Mouse (Mus musculus): Measurements from ENCODE around the gene Enpep. TPM values are rescaled to one million over a fixed set of nuclear protein-coding genes. Genes with fewer than 3 reads are reported as not detected.

Gene Enpep
- total and polyA plus RNA-seq, 2 experiments from 2014 or later, result 8.3 to 8.4 TPM

- WGBS, result 93% methylated on average over 8 of the region's 8 CpGs
- Histone ChIP-seq H3K36me3 (replicated peaks; ENCODE audit: control insufficient read depth, insufficient read depth, low read length) (no peaks in the 10 kb centered on the region), H3K27me3 (ENCODE audit: control insufficient read depth, insufficient read depth, low read length) (no peaks in the 10 kb centered on the region), H3K9me3 (replicated peaks; ENCODE audit: control insufficient read depth, low read length) (no peaks in the 10 kb centered on the region), H3K4me2 (ENCODE audit: low read depth, low read length) (no peak overlapping the region), H3K4me3 (ENCODE audit: low read depth, low read length) (no peak overlapping the region), H3K4me1 (ENCODE audit: control insufficient read depth, insufficient read depth) (no peaks in the 10 kb centered on the region), H3K9ac (replicated peaks; ENCODE audit: low read depth, low read length) (no peak overlapping the region), H3K27ac (ENCODE audit: low read depth) (no peak overlapping the region)
- TF ChIP-seq EP300 (IDR thresholded peaks at IDR 0.05; ENCODE audit: low read depth), result no peak
- TF ChIP-seq CTCF (IDR thresholded peaks at IDR 0.05; ENCODE audit: low read depth), result no peak
- no peak for DNase-seq (ENCODE audit: low spot score)
- ATAC-seq (ENCODE audit: insufficient read depth, low read depth), result no peak
Observed at GRCm38 (mm10) chr3:129312511-129312910, 20.0 kb downstream of the Enpep start.

- ATAC-seq (ENCODE audit: insufficient read depth, low read depth) (no peak), DNase-seq (ENCODE audit: low spot score) (no peak)
- no peak overlapping the region for H3K9ac ChIP-seq (replicated peaks; ENCODE audit: low read depth, low read length)
- H3K4me1 ChIP-seq (ENCODE audit: control insufficient read depth, insufficient read depth), result no peaks in the 10 kb centered on the region
- TF ChIP-seq CTCF (IDR thresholded peaks at IDR 0.05; ENCODE audit: low read depth), result no peak
- WGBS, result 84% methylated on average over 8 of the region's 8 CpGs
- H3K9me3 ChIP-seq (replicated peaks; ENCODE audit: control insufficient read depth, low read length), result no peaks in the 10 kb centered on the region
- H3K27me3 ChIP-seq (ENCODE audit: control insufficient read depth, insufficient read depth, low read length), result no peaks in the 10 kb centered on the region
- H3K36me3 ChIP-seq (replicated peaks; ENCODE audit: control insufficient read depth, insufficient read depth, low read length), result no peaks in the 10 kb centered on the region
- H3K4me3 ChIP-seq (ENCODE audit: low read depth, low read length), result no peak overlapping the region
- H3K4me2 ChIP-seq (ENCODE audit: low read depth, low read length), result no peak overlapping the region
- H3K27ac ChIP-seq (ENCODE audit: low read depth), result no peak overlapping the region
Observed at GRCm38 (mm10) chr3:129311951-129312350, 20.6 kb downstream of the Enpep start.

- TF ChIP-seq CTCF (IDR thresholded peaks at IDR 0.05; ENCODE audit: low read depth) (no peak), EP300 (IDR thresholded peaks at IDR 0.05; ENCODE audit: low read depth) (no peak)
- 57% methylated on average over 5 of the region's 5 CpGs for WGBS
- H3K27ac ChIP-seq (ENCODE audit: low read depth), result no peak overlapping the region
- H3K27me3 ChIP-seq (ENCODE audit: control insufficient read depth, insufficient read depth, low read length), result no peaks in the 10 kb centered on the region
- H3K4me3 ChIP-seq (ENCODE audit: low read depth, low read length), result no peak overlapping the region
- no peaks in the 10 kb centered on the region for H3K4me1 ChIP-seq (ENCODE audit: control insufficient read depth, insufficient read depth)
- H3K9me3 ChIP-seq (replicated peaks; ENCODE audit: control insufficient read depth, low read length), result no peaks in the 10 kb centered on the region
- H3K9ac ChIP-seq (replicated peaks; ENCODE audit: low read depth, low read length), result no peak overlapping the region
- no peaks in the 10 kb centered on the region for H3K36me3 ChIP-seq (replicated peaks; ENCODE audit: control insufficient read depth, insufficient read depth, low read length)
- ATAC-seq (ENCODE audit: insufficient read depth, low read depth) (no peak), DNase-seq (ENCODE audit: low spot score) (no peak)
- H3K4me2 ChIP-seq (ENCODE audit: low read depth, low read length), result no peak overlapping the region
Observed at GRCm38 (mm10) chr3:129309926-129310325, 22.6 kb downstream of the Enpep start.

GRCm38 (mm10) chr3:129308876-129309275 is 23.6 kb downstream of the Enpep start:
- H3K9ac ChIP-seq (replicated peaks; ENCODE audit: low read depth, low read length), result no peak overlapping the region
- no peak for DNase-seq (ENCODE audit: low spot score)
- H3K27me3 ChIP-seq (ENCODE audit: control insufficient read depth, insufficient read depth, low read length), result no peaks in the 10 kb centered on the region
- no peaks in the 10 kb centered on the region for H3K9me3 ChIP-seq (replicated peaks; ENCODE audit: control insufficient read depth, low read length)
- H3K4me1 ChIP-seq (ENCODE audit: control insufficient read depth, insufficient read depth), result no peaks in the 10 kb centered on the region
- WGBS, result 64% methylated on average over 9 of the region's 9 CpGs
- H3K4me2 ChIP-seq (ENCODE audit: low read depth, low read length), result no peak overlapping the region
- no peak overlapping the region for H3K27ac ChIP-seq (ENCODE audit: low read depth)
- H3K36me3 ChIP-seq (replicated peaks; ENCODE audit: control insufficient read depth, insufficient read depth, low read length), result no peaks in the 10 kb centered on the region
- H3K4me3 ChIP-seq (ENCODE audit: low read depth, low read length), result no peak overlapping the region
- TF ChIP-seq EP300 (IDR thresholded peaks at IDR 0.05; ENCODE audit: low read depth), result no peak
- peak; percentile 24; the same call in 1 of the 2 replicates for TF ChIP-seq CTCF (IDR thresholded peaks at IDR 0.05; ENCODE audit: low read depth)
- ATAC-seq (ENCODE audit: insufficient read depth, low read depth), result no peak

GRCm38 (mm10) chr3:129308102-129308752 is 24.3 kb downstream of the Enpep start:
- TF ChIP-seq CTCF (IDR thresholded peaks at IDR 0.05; ENCODE audit: low read depth), result peak; percentile 63
- no peak for TF ChIP-seq EP300 (IDR thresholded peaks at IDR 0.05; ENCODE audit: low read depth)
- no peak overlapping the region for H3K9ac ChIP-seq (replicated peaks; ENCODE audit: low read depth, low read length)
- H3K9me3 ChIP-seq (replicated peaks; ENCODE audit: control insufficient read depth, low read length), result no peaks in the 10 kb centered on the region
- no peak for ATAC-seq (ENCODE audit: insufficient read depth, low read depth)
- H3K4me1 ChIP-seq (ENCODE audit: control insufficient read depth, insufficient read depth), result no peaks in the 10 kb centered on the region
- H3K36me3 ChIP-seq (replicated peaks; ENCODE audit: control insufficient read depth, insufficient read depth, low read length), result no peaks in the 10 kb centered on the region
- no peak overlapping the region for H3K27ac ChIP-seq (ENCODE audit: low read depth)
- no peak overlapping the region for H3K4me2 ChIP-seq (ENCODE audit: low read depth, low read length)
- H3K4me3 ChIP-seq (ENCODE audit: low read depth, low read length), result no peak overlapping the region
- peak; percentile 68 for DNase-seq (ENCODE audit: low spot score)
- no peaks in the 10 kb centered on the region for H3K27me3 ChIP-seq (ENCODE audit: control insufficient read depth, insufficient read depth, low read length)
- 25% methylated on average over 10 of the region's 10 CpGs for whole genome bisulfite sequencing

- Histone ChIP-seq H3K9me3 (replicated peaks; ENCODE audit: control insufficient read depth, low read length) (no peaks in the 10 kb centered on the region), H3K4me2 (ENCODE audit: low read depth, low read length) (no peak overlapping the region), H3K4me1 (ENCODE audit: control insufficient read depth, insufficient read depth) (no peaks in the 10 kb centered on the region), H3K27ac (ENCODE audit: low read depth) (no peak overlapping the region), H3K4me3 (ENCODE audit: low read depth, low read length) (no peak overlapping the region), H3K36me3 (replicated peaks; ENCODE audit: control insufficient read depth, insufficient read depth, low read length) (no peaks in the 10 kb centered on the region), H3K9ac (replicated peaks; ENCODE audit: low read depth, low read length) (no peak overlapping the region), H3K27me3 (ENCODE audit: control insufficient read depth, insufficient read depth, low read length) (no peaks in the 10 kb centered on the region)
- peak; percentile 80 for TF ChIP-seq CTCF (IDR thresholded peaks at IDR 0.05; ENCODE audit: low read depth)
- no peak for TF ChIP-seq EP300 (IDR thresholded peaks at IDR 0.05; ENCODE audit: low read depth)
- peak; percentile 64 for DNase-seq (ENCODE audit: low spot score)
- ATAC-seq (ENCODE audit: insufficient read depth, low read depth), result no peak
- 6% methylated on average over 3 of the region's 3 CpGs for WGBS
Observed at GRCm38 (mm10) chr3:129303941-129304340, 28.6 kb downstream of the Enpep start.
